In genomic region chr2:166655727-166656520, GRCm38 (mm10) we compare ENCODE assay signal across 7 mouse cellular contexts. TPM values are rescaled to one million over a fixed set of nuclear protein-coding genes. Genes with fewer than 3 reads are reported as not detected.
DNase-seq lines count a peak whose midpoint lies in the region; ATAC-seq and TF ChIP-seq lines count a peak whose summit lies in the region.

No protein-coding gene starts in this region.

- H3K4me2 ChIP-seq in stomach, embryonic 15.5 days, result peak overlapping the region; percentile 24; the same call in 1 of the 2 replicates

- peak overlapping the region; percentile 63 for H3K27ac ChIP-seq in stomach, embryonic 15.5 days

- no peaks in the 10 kb centered on the region for H3K9me3 ChIP-seq in E14TG2a.4 (ENCODE audit: low read length)
- no peaks in the 10 kb centered on the region for H3K9me3 ChIP-seq in stomach, embryonic 15.5 days

- 40% methylated on average over 11 of the region's 11 CpGs for WGBS in stomach, embryonic 15.5 days

- no peaks in the 10 kb centered on the region for H3K27me3 ChIP-seq in E14TG2a.4 (ENCODE audit: insufficient read depth, low read length)
- no peaks in the 10 kb centered on the region for H3K27me3 ChIP-seq in stomach, embryonic 15.5 days (replicated peaks)

- peak; percentile 47 for DNase-seq in T-cell, adult 2 months (ENCODE audit: low spot score)
- DNase-seq in induced T-regulatory cell, adult 2 months (ENCODE audit: low read depth), result peak; percentile 89
- DNase-seq in urinary bladder, postnatal 25 days (ENCODE audit: low spot score), result no peak
- DNase-seq in cerebellum, adult 9-10 months, result no peak

- no peak overlapping the region for H3K9ac ChIP-seq in stomach, embryonic 15.5 days

- ATAC-seq in megakaryocyte, adult 5-6 weeks (ENCODE audit: poor library complexity, severe bottlenecking), result peak; percentile 67
- 0 out of 2 replicates have a peak, but pooled peaks have one; percentile 2 for ATAC-seq in stomach, embryonic 15.5 days (ENCODE audit: insufficient read depth, low FRiP score, low read depth)

- H3K4me3 ChIP-seq in E14TG2a.4 (replicated peaks; ENCODE audit: low read length), result peak overlapping the region; percentile 52
- no peak overlapping the region for H3K4me3 ChIP-seq in stomach, embryonic 15.5 days (replicated peaks)

- peaks cover 79% of the 10 kb centered on the region for H3K4me1 ChIP-seq in E14TG2a.4 (replicated peaks; ENCODE audit: low read depth, low read length)
- peaks cover 31% of the 10 kb centered on the region for H3K4me1 ChIP-seq in stomach, embryonic 15.5 days

- no peaks in the 10 kb centered on the region for H3K36me3 ChIP-seq in E14TG2a.4 (ENCODE audit: insufficient read depth, low read length)
- H3K36me3 ChIP-seq in stomach, embryonic 15.5 days, result no peaks in the 10 kb centered on the region

- TF ChIP-seq CTCF in E14TG2a.4 (conservative IDR thresholded peaks at IDR 0.05; ENCODE audit: low read length), result no peak

RNA-seq across cellular contexts. Expression of gene Prex1, which starts 57.7 kb away (rescaled TPM):
- total RNA-seq in megakaryocyte, adult 5-6 weeks (2015), result 75.3 and 85.4 TPM in 2 replicates
- total RNA-seq in megakaryocyte, adult 5-6 weeks (2017), result 61.1 and 73.3 TPM in 2 replicates
- 11.6 and 12.4 TPM in 2 replicates for polyA plus RNA-seq in stomach, embryonic 15.5 days (2015; fragmentation: Nextera tagmentation; extraction: Ambion mirVana)

Comparison
In these comparisons a context has a peak if more than half of its experiments do, and no peak if none do; other contexts are left out.
1. DNase-seq: peak in T-cell, adult 2 months (single experiment) and induced T-regulatory cell, adult 2 months (single experiment); none in urinary bladder, postnatal 25 days (single experiment) and cerebellum, adult 9-10 months (single experiment).